Mouse (Mus musculus): Measurements from ENCODE around the gene Pax5.

DNA sequence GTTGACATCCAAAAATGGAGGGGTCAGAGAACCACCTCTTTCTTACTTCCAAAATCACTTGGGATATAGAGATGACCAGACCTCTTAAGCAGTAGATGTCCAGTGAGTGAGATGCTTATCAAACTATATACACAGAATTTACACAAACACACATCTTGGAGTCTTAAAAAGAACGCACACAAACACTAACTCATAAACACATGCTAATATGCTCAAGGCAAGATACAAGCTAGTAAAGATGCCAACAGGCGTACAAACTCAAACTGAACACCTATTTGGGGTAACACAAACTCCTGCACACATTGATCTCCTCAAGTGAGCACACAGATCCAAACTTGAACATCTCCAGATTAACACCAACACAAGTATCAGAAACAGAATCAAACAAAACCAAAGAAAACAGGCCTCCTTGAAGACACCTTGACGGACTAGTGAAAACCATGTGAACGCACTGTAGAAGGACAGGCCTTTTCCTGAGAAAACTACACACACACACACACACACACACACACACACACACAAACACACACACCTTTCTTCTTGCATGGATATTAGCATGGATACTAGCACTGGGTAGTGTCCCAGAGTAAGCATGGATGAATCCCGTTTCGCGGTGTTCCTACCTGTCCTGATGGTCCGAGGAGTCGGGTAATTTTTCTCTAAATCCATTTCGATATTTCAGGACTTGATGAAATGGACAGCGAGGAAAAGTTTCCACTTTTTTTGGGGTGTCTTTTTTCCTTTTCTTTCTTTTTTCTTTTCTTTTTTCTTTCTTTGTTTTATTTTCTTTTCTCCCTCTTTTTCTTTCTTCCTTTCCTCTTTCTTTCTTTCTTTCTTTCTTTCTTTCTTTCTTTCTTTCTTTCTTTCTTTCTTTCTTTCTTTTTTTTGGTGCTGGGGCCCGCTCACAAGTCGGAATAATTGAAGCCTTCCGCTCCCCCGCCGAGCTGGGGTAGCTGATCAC is at the start of gene Pax5:
- TF ChIP-seq HCFC1 (IDR thresholded peaks at IDR 0.05; ENCODE audit: low read depth, low read length) (no peak), POLR2AphosphoS5 (IDR thresholded peaks at IDR 0.05; ENCODE audit: borderline replicate concordance, low read depth, low read length) (no peak), POLR2A (IDR thresholded peaks at IDR 0.05; ENCODE audit: control insufficient read depth in 1 of 2, insufficient read depth in 1 of 2, low read depth in 1 of 2, low read length in 2 of 2, poor library complexity in 1 of 2) (no peak), CTCF (IDR thresholded peaks at IDR 0.05 in 2 of 3, conservative IDR thresholded peaks at IDR 0.05 in 1 of 3; ENCODE audit: control insufficient read depth in 1 of 3, insufficient read depth in 1 of 3, low read depth in 2 of 3, low read length in 3 of 3, poor library complexity in 1 of 3, severe bottlenecking in 1 of 3) (no peak), GABPA (IDR thresholded peaks at IDR 0.05; ENCODE audit: low read depth, low read length) (no peak), TBP (IDR thresholded peaks at IDR 0.05; ENCODE audit: low read depth, low read length) (no peak), BHLHE40 (IDR thresholded peaks at IDR 0.05; ENCODE audit: borderline replicate concordance, low read depth, low read length) (no peak), MEF2A (IDR thresholded peaks at IDR 0.05; ENCODE audit: extremely low read depth, insufficient replicate concordance, low read depth, low read length, poor library complexity, severe bottlenecking) (no peak), TCF12 (IDR thresholded peaks at IDR 0.05; ENCODE audit: low read depth, low read length) (no peak), ZKSCAN1 (IDR thresholded peaks at IDR 0.05; ENCODE audit: low read depth, low read length) (no peak), KAT2A (conservative IDR thresholded peaks at IDR 0.05; ENCODE audit: low read depth, low read length) (no peak), GATA1 (IDR thresholded peaks at IDR 0.05; ENCODE audit: low read depth, low read length) (no peak), MAFK (IDR thresholded peaks at IDR 0.05; ENCODE audit: borderline replicate concordance, low read depth, low read length) (no peak), EP300 (IDR thresholded peaks at IDR 0.05; ENCODE audit: low read depth in 1 of 2, low read length in 2 of 2) (no peak)

All from MEL (cell line).